Mouse (Mus musculus): ENCODE data around the gene Cradd. TPM values are rescaled to one million over a fixed set of nuclear protein-coding genes. Genes with fewer than 3 reads are reported as not detected.

Gene Cradd
- polyA plus RNA-seq, 1 experiment from 2014 or later = 9.8 TPM

DNA sequence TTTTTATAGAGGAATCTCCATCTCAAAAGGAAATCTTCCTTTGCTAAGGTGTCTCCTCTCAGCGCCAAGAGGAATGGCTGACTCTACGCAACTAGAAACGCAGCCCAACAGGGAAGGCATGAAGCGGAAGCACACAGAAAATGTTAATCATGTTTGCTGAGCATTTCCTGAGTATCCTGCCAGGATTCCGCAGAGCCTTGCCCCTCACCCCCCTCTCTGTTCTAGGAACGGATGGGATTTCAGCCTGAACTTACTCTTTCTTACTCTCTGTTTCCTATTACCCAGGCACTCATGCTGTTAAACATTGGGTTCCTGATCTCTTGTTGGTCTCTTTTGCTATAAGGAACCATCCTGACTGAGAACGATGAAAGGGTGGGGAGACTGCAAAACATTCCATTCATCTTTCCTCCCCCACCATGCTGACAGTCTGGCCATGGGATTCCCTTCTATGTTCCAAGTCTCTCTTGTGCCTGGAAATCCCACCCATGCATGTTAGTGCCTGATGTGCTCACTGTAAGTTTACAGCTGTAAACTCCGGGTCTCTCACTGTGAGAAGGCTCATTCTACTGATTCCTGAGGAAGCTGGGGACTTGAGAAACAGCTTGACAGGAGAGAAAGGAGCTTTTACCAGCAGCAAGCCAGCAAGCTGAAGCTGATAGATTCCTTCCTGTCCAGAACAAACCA lies 161.1 kb downstream of the Cradd start:
- DNase-seq (ENCODE audit: low spot score) (no peak), ATAC-seq (ENCODE audit: low FRiP score, low TSS enrichment) (no peak)
- H3K9me3 ChIP-seq (ENCODE audit: control insufficient read depth, low read length) = no peaks in the 10 kb centered on the region
- peak overlapping the region; percentile 15; the same call in 1 of the 2 replicates for H3K4me2 ChIP-seq (replicated peaks; ENCODE audit: low read depth)
- no peaks in the 10 kb centered on the region for H3K27me3 ChIP-seq (ENCODE audit: control insufficient read depth, insufficient read depth, low read length)
- no peak overlapping the region for H3K4me3 ChIP-seq (ENCODE audit: low read depth, low read length)
- no peaks in the 10 kb centered on the region for H3K4me1 ChIP-seq (replicated peaks; ENCODE audit: control insufficient read depth, insufficient read depth)
- H3K9ac ChIP-seq (ENCODE audit: low read length) = no peak overlapping the region
- TF ChIP-seq CTCF (IDR thresholded peaks at IDR 0.05; ENCODE audit: low read depth) (no peak), EP300 (optimal IDR thresholded peaks at IDR 0.05) (no peak)
- no peaks in the 10 kb centered on the region for H3K36me3 ChIP-seq (ENCODE audit: control insufficient read depth, insufficient read depth, low read length)
- WGBS = 20% methylated on average over 8 of the region's 8 CpGs
- H3K27ac ChIP-seq (replicated peaks) = 0 out of 2 replicates have a peak overlapping the region, but pooled peaks have one; percentile 41

DNA sequence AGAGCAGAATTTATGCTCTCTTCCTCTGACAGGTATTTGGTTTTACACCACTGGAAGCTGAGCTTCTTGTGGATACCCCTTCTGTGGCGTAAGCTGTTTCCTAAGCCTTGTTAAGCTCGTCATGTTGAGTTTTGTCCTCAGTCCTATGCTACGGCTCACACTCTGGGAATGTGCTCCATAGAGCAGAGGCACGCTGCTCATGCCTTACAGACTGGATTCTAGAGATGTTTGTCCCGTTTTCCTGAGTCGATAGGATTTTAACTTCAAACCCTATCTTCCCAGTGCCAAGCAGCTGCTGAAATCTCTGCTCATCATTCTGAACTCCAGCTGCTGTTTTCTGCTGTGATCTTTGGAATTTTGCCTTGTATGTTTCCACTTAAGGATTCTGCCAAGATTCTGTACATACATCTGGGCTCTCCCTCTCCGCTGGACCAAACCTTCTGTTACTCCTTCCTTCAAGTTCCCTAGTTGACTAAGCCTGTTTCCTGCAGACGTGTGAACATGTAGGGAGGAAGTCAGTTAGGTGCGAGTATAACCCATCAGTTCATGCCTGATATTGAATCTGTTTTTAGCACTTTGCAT lies 164.2 kb downstream of the Cradd start:
- Histone ChIP-seq H3K4me2 (replicated peaks; ENCODE audit: low read depth) (no peak overlapping the region), H3K27me3 (ENCODE audit: control insufficient read depth, insufficient read depth, low read length) (no peaks in the 10 kb centered on the region), H3K9ac (ENCODE audit: low read length) (no peak overlapping the region), H3K27ac (replicated peaks) (peak overlapping the region; percentile 24; the same call in 1 of the 2 replicates), H3K36me3 (ENCODE audit: control insufficient read depth, insufficient read depth, low read length) (no peaks in the 10 kb centered on the region), H3K9me3 (ENCODE audit: control insufficient read depth, low read length) (no peaks in the 10 kb centered on the region), H3K4me1 (replicated peaks; ENCODE audit: control insufficient read depth, insufficient read depth) (no peaks in the 10 kb centered on the region), H3K4me3 (ENCODE audit: low read depth, low read length) (no peak overlapping the region)
- ATAC-seq (ENCODE audit: low FRiP score, low TSS enrichment) = no peak
- TF ChIP-seq EP300 (optimal IDR thresholded peaks at IDR 0.05) = no peak
- TF ChIP-seq CTCF (IDR thresholded peaks at IDR 0.05; ENCODE audit: low read depth) = no peak
- DNase-seq (ENCODE audit: low spot score) = no peak
- WGBS = 42% methylated on average over 9 of the region's 9 CpGs

GRCm38 (mm10) chr10:95156410-95156809 lies 167.5 kb downstream of the Cradd start:
- no peak overlapping the region for H3K27ac ChIP-seq (replicated peaks)
- WGBS = 90% methylated on average over 5 of the region's 7 CpGs
- H3K9me3 ChIP-seq (ENCODE audit: control insufficient read depth, low read length) = no peaks in the 10 kb centered on the region
- no peak overlapping the region for H3K9ac ChIP-seq (ENCODE audit: low read length)
- H3K4me3 ChIP-seq (ENCODE audit: low read depth, low read length) = no peak overlapping the region
- H3K27me3 ChIP-seq (ENCODE audit: control insufficient read depth, insufficient read depth, low read length) = no peaks in the 10 kb centered on the region
- no peak overlapping the region for H3K4me2 ChIP-seq (replicated peaks; ENCODE audit: low read depth)
- no peak for DNase-seq (ENCODE audit: low spot score)
- TF ChIP-seq CTCF (IDR thresholded peaks at IDR 0.05; ENCODE audit: low read depth) = peak; percentile 59
- TF ChIP-seq EP300 (optimal IDR thresholded peaks at IDR 0.05) = no peak
- H3K36me3 ChIP-seq (ENCODE audit: control insufficient read depth, insufficient read depth, low read length) = no peaks in the 10 kb centered on the region
- ATAC-seq (ENCODE audit: low FRiP score, low TSS enrichment) = no peak
- H3K4me1 ChIP-seq (replicated peaks; ENCODE audit: control insufficient read depth, insufficient read depth) = no peaks in the 10 kb centered on the region

GRCm38 (mm10) chr10:95154675-95155074 lies 169.3 kb downstream of the Cradd start:
- H3K36me3 ChIP-seq (ENCODE audit: control insufficient read depth, insufficient read depth, low read length) = no peaks in the 10 kb centered on the region
- no peaks in the 10 kb centered on the region for H3K4me1 ChIP-seq (replicated peaks; ENCODE audit: control insufficient read depth, insufficient read depth)
- TF ChIP-seq CTCF (IDR thresholded peaks at IDR 0.05; ENCODE audit: low read depth) = no peak
- no peaks in the 10 kb centered on the region for H3K27me3 ChIP-seq (ENCODE audit: control insufficient read depth, insufficient read depth, low read length)
- no peaks in the 10 kb centered on the region for H3K9me3 ChIP-seq (ENCODE audit: control insufficient read depth, low read length)
- H3K4me2 ChIP-seq (replicated peaks; ENCODE audit: low read depth) = no peak overlapping the region
- H3K27ac ChIP-seq (replicated peaks) = no peak overlapping the region
- H3K9ac ChIP-seq (ENCODE audit: low read length) = no peak overlapping the region
- H3K4me3 ChIP-seq (ENCODE audit: low read depth, low read length) = no peak overlapping the region
- 88% methylated on average over 1 of the region's 1 CpGs for WGBS
- DNase-seq (ENCODE audit: low spot score) (no peak), ATAC-seq (ENCODE audit: low FRiP score, low TSS enrichment) (no peak)

DNA sequence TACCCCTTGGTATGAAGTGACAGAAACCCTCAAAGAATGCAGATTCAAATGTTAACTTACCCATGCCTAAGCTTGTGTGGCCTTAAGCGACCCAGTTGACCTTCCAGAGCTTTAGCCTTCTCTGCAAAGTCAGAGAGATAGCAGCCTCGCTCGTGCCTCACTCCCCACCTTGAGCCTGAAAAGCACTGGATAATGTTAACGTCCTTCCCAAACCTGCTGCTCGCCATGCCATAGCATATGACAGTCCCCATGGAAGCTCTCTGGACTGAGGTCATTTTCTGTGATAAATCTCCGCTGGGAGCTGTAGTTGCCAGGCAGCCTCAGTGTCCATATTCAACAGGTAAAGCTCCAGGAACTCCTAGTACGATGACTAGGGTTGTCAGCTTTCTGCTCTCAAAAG lies 170.7 kb downstream of the Cradd start:
- TF ChIP-seq EP300 (optimal IDR thresholded peaks at IDR 0.05) (no peak), CTCF (IDR thresholded peaks at IDR 0.05; ENCODE audit: low read depth) (no peak)
- WGBS = 73% methylated on average over 7 of the region's 7 CpGs

GRCm38 (mm10) chr10:95152503-95152989 lies 171.4 kb downstream of the Cradd start:
- TF ChIP-seq CTCF (IDR thresholded peaks at IDR 0.05; ENCODE audit: low read depth) (no peak), EP300 (optimal IDR thresholded peaks at IDR 0.05) (no peak)
- WGBS = 42% methylated on average over 9 of the region's 9 CpGs
- Histone ChIP-seq H3K36me3 (ENCODE audit: control insufficient read depth, insufficient read depth, low read length) (no peaks in the 10 kb centered on the region), H3K4me2 (replicated peaks; ENCODE audit: low read depth) (no peak overlapping the region), H3K9me3 (ENCODE audit: control insufficient read depth, low read length) (no peaks in the 10 kb centered on the region), H3K9ac (ENCODE audit: low read length) (no peak overlapping the region), H3K27me3 (ENCODE audit: control insufficient read depth, insufficient read depth, low read length) (no peaks in the 10 kb centered on the region), H3K4me1 (replicated peaks; ENCODE audit: control insufficient read depth, insufficient read depth) (no peaks in the 10 kb centered on the region), H3K4me3 (ENCODE audit: low read depth, low read length) (no peak overlapping the region), H3K27ac (replicated peaks) (no peak overlapping the region)
- ATAC-seq (ENCODE audit: low FRiP score, low TSS enrichment) (no peak), DNase-seq (ENCODE audit: low spot score) (no peak)

More for the DNA sequence above, 170.7 kb downstream of the Cradd start:
- Histone ChIP-seq H3K4me3 (ENCODE audit: low read depth, low read length) (no peak overlapping the region), H3K4me2 (replicated peaks; ENCODE audit: low read depth) (no peak overlapping the region), H3K36me3 (ENCODE audit: control insufficient read depth, insufficient read depth, low read length) (no peaks in the 10 kb centered on the region), H3K9me3 (ENCODE audit: control insufficient read depth, low read length) (no peaks in the 10 kb centered on the region), H3K27me3 (ENCODE audit: control insufficient read depth, insufficient read depth, low read length) (no peaks in the 10 kb centered on the region), H3K9ac (ENCODE audit: low read length) (no peak overlapping the region), H3K4me1 (replicated peaks; ENCODE audit: control insufficient read depth, insufficient read depth) (no peaks in the 10 kb centered on the region), H3K27ac (replicated peaks) (no peak overlapping the region)
- no peak for DNase-seq (ENCODE audit: low spot score)
- no peak for ATAC-seq (ENCODE audit: low FRiP score, low TSS enrichment)
